Mouse (Mus musculus) liver, postnatal 0 days (tissue): ENCODE measurements around the gene Scap. TPM values are rescaled to one million over a fixed set of nuclear protein-coding genes. Genes with fewer than 3 reads are reported as not detected.

Experiments
- ATAC-seq: fragments of 200-750 bp; cut with Nextera tagmentation; 2 replicates; pipeline ENCODE4 v1.8.0; 2017; ENCODE audit warnings: mild to moderate bottlenecking, moderate library complexity
- DNase-seq: peaks from one replicate; pipeline ENCODE4 v3.0.0-alpha.2; 2016
- H3K27ac ChIP-seq: fragments of 300-500 bp; sonication (generic); 2 replicates; pipeline ENCODE4 v1.5.1; 2014; ENCODE audit warnings: antibody characterized with exemption, moderate library complexity, mild to moderate bottlenecking, low read depth
- H3K27me3 ChIP-seq: fragments of 300-500 bp; sonication (generic); 2 replicates; pipeline ENCODE4 v1.6.1; 2014; ENCODE audit warnings: low read length, control low read depth, mixed read lengths; ENCODE audit not compliant: insufficient read depth
- H3K36me3 ChIP-seq: fragments of 300-500 bp; sonication (generic); replicated peaks from 2 replicates; pipeline ENCODE4 v1.6.1; 2014; ENCODE audit warnings: mild to moderate bottlenecking, control low read depth, low read length, moderate library complexity, mixed read lengths; ENCODE audit not compliant: insufficient read depth
- H3K4me1 ChIP-seq: fragments of 300-500 bp; sonication (generic); 2 replicates; pipeline ENCODE4 v1.6.1; 2014; ENCODE audit warnings: antibody characterized with exemption, mild to moderate bottlenecking, control low read depth; ENCODE audit not compliant: insufficient read depth
- H3K4me2 ChIP-seq: fragments of 300-500 bp; sonication (generic); 2 replicates; pipeline ENCODE4 v1.6.1; 2014; ENCODE audit warnings: low read depth, mild to moderate bottlenecking, low read length, moderate library complexity, mixed read lengths
- H3K4me3 ChIP-seq: fragments of 300-500 bp; sonication (generic); 2 replicates; pipeline ENCODE4 v1.5.1; 2014; ENCODE audit warnings: low read depth, low read length
- H3K9ac ChIP-seq: fragments of 300-500 bp; sonication (generic); replicated peaks from 2 replicates; pipeline ENCODE4 v1.6.1; 2014; ENCODE audit warnings: mild to moderate bottlenecking, moderate library complexity
- H3K9me3 ChIP-seq: fragments of 300-500 bp; sonication (generic); 2 replicates; pipeline ENCODE4 v1.6.1; 2016; ENCODE audit warnings: mild to moderate bottlenecking, control low read depth, low read length, mixed read lengths
- CTCF ChIP-seq: sonication (generic); IDR thresholded peaks from 2 replicates; pipeline ENCODE4 v1.5.1; 2016; ENCODE audit warnings: antibody characterized with exemption, low read depth
- EP300 ChIP-seq: IDR thresholded peaks from 2 replicates; pipeline ENCODE4 v1.6.1; 2016; ENCODE audit warnings: antibody characterized with exemption, low read depth, mild to moderate bottlenecking
- WGBS: fragments of 180-500 bp; shearing (Covaris S2); extraction: QIAGEN DNeasy Blood & Tissue Kit; methylation state at CpG from one replicate; pipeline ENCODE4 v1.1.7; 2014; ENCODE audit not compliant: insufficient replicate concordance; 5-methylcytosine and 5-hydroxymethylcytosine counted together
- polyA plus RNA-seq: library from polyadenylated mRNA; unstranded; fragments of >200 nt; fragmentation: Nextera tagmentation; extraction: Ambion mirVana; gene quantifications from 2 replicates; pipeline ENCODE4 v1.2.1, GENCODE M21; 2015

The Scap gene
- polyA plus RNA-seq: 42.7 and 44.4 TPM in 2 replicates

GRCm38 (mm10) chr9:110333135-110333895 is at the start of gene Scap:
TSS of gene Scap (plus strand) at chr9:110333288.
- peak within 1 kb of the TSS; percentile 79 for H3K4me3 ChIP-seq
- peak within 1 kb of the TSS; percentile 77 for H3K27ac ChIP-seq
- TF ChIP-seq EP300 (no peak), CTCF (peak; percentile 100)
- DNase-seq (peak; percentile 99), ATAC-seq (peak; percentile 92)
- under 1% methylated on average over 54 of the region's 78 CpGs for WGBS
- no peaks in the 10 kb centered on the region for H3K27me3 ChIP-seq
- H3K4me1 ChIP-seq: peaks cover 26% of the 10 kb centered on the region
- H3K36me3 ChIP-seq: no peaks in the 10 kb centered on the region
- H3K9me3 ChIP-seq: no peaks in the 10 kb centered on the region
- H3K9ac ChIP-seq: peak within 1 kb of the TSS; percentile 72
- peak within 1 kb of the TSS; percentile 87 for H3K4me2 ChIP-seq

- 90% methylated on average over 8 of the region's 10 CpGs for WGBS
- no peak for TF ChIP-seq EP300
- no peak for TF ChIP-seq CTCF
- Histone ChIP-seq H3K36me3 (no peaks in the 10 kb centered on the region), H3K4me3 (no peak overlapping the region), H3K4me2 (no peak overlapping the region), H3K27ac (no peak overlapping the region), H3K27me3 (no peaks in the 10 kb centered on the region), H3K4me1 (no peaks in the 10 kb centered on the region), H3K9me3 (no peaks in the 10 kb centered on the region), H3K9ac (no peak overlapping the region)
- ATAC-seq (no peak), DNase-seq (no peak)
These were observed 48.9 kb upstream of the Scap start for GRCm38 (mm10) chr9:110284075-110284697.

GRCm38 (mm10) chr9:110287321-110287924 is 45.7 kb upstream of the Scap start:
- ATAC-seq: no peak
- whole genome bisulfite sequencing: 73% methylated on average over 7 of the region's 7 CpGs
- no peak overlapping the region for H3K4me2 ChIP-seq
- H3K9ac ChIP-seq: no peak overlapping the region
- H3K9me3 ChIP-seq: no peaks in the 10 kb centered on the region
- DNase-seq: no peak
- no peaks in the 10 kb centered on the region for H3K27me3 ChIP-seq
- no peaks in the 10 kb centered on the region for H3K36me3 ChIP-seq
- no peaks in the 10 kb centered on the region for H3K4me1 ChIP-seq
- H3K27ac ChIP-seq: no peak overlapping the region
- TF ChIP-seq CTCF (no peak), EP300 (no peak)
- no peak overlapping the region for H3K4me3 ChIP-seq

- Histone ChIP-seq H3K27ac (no peak overlapping the region), H3K4me2 (no peak overlapping the region), H3K27me3 (no peaks in the 10 kb centered on the region), H3K4me1 (no peaks in the 10 kb centered on the region), H3K9me3 (no peaks in the 10 kb centered on the region), H3K9ac (no peak overlapping the region), H3K4me3 (no peak overlapping the region), H3K36me3 (no peaks in the 10 kb centered on the region)
- no peak for DNase-seq
- WGBS: 79% methylated on average over 12 of the region's 12 CpGs
- ATAC-seq: no peak
- TF ChIP-seq EP300: no peak
- TF ChIP-seq CTCF: no peak
These were observed 39.8 kb upstream of the Scap start for GRCm38 (mm10) chr9:110293254-110293718.

GRCm38 (mm10) chr9:110293873-110294415 is 39.1 kb upstream of the Scap start:
- no peak overlapping the region for H3K4me2 ChIP-seq
- H3K36me3 ChIP-seq: no peaks in the 10 kb centered on the region
- H3K9ac ChIP-seq: no peak overlapping the region
- no peak overlapping the region for H3K4me3 ChIP-seq
- 79% methylated on average over 13 of the region's 13 CpGs for WGBS
- H3K9me3 ChIP-seq: no peaks in the 10 kb centered on the region
- DNase-seq: no peak
- TF ChIP-seq EP300: no peak
- TF ChIP-seq CTCF: no peak
- H3K4me1 ChIP-seq: no peaks in the 10 kb centered on the region
- H3K27me3 ChIP-seq: no peaks in the 10 kb centered on the region
- ATAC-seq: no peak
- no peak overlapping the region for H3K27ac ChIP-seq

GRCm38 (mm10) chr9:110294786-110295185 is 38.3 kb upstream of the Scap start:
- Histone ChIP-seq H3K4me1 (no peaks in the 10 kb centered on the region), H3K4me2 (no peak overlapping the region), H3K4me3 (no peak overlapping the region), H3K27me3 (no peaks in the 10 kb centered on the region), H3K36me3 (no peaks in the 10 kb centered on the region), H3K27ac (no peak overlapping the region), H3K9ac (no peak overlapping the region), H3K9me3 (no peaks in the 10 kb centered on the region)
- WGBS: 46% methylated on average over 3 of the region's 3 CpGs
- no peak for TF ChIP-seq EP300
- no peak for TF ChIP-seq CTCF
- no peak for DNase-seq
- no peak for ATAC-seq
